Mouse (Mus musculus) cerebellum, adult 9-11 months (tissue): ENCODE data around the gene Dnajb2.

Source experiments
- DNase-seq: peaks from one replicate; pipeline ENCODE4 v3.0.0; 2022

Gene Dnajb2

DNA sequence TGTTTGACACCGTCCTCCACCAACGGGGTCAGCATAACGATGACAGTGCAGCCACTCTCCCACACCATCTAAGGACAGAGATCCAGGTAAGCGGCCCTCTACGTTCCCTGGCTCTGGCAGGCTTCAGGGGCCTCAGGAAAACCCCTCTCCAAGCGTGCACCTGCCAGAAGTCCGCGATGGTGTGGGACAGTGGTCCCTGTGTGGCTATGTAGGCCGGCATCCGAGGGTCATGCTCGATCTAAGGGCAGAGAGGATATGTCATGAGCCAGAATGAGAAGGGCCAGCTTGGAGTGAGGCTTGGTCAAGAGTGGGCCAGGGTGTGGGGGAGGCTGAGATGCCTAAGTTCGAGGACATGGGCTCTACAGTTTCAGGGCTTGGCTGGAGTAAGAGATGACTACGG is 16.1 kb downstream of the Dnajb2 start:
- peak; percentile 58 for DNase-seq

DNA sequence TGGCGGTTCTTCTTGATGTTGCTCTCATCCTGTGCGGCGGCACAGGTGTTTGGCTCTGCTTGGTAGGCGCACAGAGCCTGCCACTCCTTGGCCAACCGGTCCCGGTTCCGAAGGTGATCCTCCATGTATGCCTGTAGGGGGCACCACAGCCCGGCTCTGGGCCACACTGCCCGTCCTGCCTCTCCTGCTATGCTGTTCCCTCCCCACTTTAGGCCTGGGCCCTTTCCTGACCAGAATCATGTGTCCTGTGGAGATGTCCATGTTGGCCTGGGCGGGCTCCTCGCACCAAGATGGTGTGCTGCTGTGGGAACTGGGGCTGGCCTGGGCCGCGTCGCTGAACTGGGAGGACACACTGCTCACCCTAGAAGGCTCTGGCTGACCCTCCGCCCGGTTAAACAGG is 16.8 kb downstream of the Dnajb2 start:
- DNase-seq = peak; percentile 65

DNA sequence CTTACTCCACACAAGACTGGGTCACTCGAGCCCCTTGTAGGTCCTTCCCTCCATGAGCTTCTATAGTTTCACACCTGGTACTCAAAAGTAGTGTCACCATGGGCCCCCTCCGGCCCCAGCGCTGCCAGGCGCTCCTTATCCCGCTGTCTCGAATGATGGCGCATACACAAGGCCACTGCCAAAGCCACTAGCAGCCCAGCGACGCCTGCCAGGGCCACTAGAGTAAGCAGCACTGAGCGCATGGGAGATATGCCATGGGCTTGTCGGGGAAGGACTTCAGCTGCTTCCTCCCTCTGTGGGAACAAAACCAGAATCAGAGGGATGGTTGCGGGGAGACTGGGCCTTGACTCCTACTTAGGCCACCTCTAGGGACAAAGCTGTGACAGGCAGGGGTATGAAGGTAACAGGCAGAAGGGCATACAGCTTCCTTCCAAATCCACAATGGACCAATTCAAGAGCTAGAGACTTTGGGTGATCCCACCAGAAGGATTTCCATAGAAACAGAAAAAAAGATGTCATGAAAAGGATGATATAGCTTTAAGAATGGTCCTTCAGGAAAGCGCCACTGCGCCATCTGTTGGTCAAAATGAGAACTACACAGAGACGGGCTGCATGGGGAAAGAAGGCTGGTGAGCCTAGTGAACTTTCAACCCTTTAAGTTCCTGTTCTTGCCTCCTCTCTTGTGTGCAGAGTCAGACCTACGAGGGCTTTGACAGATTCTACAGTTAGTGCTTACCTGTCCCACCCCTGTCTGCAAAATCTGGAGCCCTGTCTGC is 17.8 kb downstream of the Dnajb2 start:
- peak; percentile 82 for DNase-seq

DNA sequence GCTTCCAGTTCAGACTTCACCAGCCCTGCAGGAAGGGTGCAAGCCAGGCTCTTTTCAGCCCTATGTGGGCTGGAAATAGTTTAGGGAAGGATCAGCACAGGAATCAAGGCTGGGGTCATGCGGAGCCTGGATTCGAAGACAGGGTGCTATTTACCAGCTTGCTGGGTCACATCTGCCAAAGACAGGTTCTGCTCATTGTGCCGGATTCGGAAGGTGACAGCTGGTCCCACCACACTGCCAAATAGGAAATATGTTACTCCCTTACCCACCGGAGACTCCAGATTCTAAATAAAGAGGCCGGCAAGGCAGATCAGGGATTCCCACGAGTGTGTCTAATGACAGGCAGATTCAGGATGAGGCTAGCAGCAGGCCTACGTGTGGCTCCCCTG is 18.4 kb downstream of the Dnajb2 start:
- peak; percentile 65 for DNase-seq

DNA sequence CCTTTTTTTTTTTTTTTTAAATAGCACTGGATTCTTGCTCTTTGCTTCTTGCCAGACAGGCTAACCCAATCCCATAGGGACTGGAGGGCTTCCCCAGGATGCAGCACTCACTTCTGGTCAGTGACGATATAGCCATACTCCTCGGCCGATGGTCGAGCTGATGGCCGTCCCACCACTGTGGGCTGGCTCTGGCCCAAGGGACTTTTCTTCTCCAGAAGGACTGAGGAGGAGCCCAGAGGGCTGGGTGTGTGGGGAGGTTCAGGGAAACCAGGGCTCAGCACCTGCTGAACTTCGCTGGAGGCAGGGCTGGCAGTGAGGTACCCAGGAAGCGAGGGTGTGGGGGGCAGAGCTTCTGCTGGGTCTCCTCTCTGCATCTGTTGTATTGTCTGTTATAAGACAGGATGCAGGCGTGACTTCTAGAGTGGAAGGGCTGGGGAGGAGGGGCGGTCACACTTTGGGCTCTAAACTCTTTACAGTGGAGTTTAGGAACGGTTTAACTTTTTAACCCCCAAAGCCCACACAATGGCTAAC is 19.4 kb downstream of the Dnajb2 start:
- DNase-seq = peak; percentile 46

DNA sequence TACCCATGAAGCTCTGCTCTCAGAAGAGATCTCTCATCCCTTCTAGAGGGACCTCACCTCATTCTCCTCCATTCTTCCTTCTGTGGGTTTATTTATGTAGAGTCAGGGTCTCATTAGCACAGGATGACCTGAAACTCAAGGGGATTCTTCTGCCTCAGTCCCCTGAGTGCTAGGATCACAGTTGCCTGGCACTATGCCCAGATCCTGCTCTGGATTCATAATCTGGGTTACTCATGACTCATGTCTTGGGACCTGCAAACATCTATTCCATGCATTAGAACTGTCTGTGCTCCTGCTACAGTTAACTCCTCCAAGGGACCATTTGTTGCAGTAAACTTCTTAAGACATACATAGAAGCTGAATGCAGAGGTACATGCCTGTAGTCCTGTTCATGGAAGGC is 25.1 kb downstream of the Dnajb2 start:
- DNase-seq = peak; percentile 18

DNA sequence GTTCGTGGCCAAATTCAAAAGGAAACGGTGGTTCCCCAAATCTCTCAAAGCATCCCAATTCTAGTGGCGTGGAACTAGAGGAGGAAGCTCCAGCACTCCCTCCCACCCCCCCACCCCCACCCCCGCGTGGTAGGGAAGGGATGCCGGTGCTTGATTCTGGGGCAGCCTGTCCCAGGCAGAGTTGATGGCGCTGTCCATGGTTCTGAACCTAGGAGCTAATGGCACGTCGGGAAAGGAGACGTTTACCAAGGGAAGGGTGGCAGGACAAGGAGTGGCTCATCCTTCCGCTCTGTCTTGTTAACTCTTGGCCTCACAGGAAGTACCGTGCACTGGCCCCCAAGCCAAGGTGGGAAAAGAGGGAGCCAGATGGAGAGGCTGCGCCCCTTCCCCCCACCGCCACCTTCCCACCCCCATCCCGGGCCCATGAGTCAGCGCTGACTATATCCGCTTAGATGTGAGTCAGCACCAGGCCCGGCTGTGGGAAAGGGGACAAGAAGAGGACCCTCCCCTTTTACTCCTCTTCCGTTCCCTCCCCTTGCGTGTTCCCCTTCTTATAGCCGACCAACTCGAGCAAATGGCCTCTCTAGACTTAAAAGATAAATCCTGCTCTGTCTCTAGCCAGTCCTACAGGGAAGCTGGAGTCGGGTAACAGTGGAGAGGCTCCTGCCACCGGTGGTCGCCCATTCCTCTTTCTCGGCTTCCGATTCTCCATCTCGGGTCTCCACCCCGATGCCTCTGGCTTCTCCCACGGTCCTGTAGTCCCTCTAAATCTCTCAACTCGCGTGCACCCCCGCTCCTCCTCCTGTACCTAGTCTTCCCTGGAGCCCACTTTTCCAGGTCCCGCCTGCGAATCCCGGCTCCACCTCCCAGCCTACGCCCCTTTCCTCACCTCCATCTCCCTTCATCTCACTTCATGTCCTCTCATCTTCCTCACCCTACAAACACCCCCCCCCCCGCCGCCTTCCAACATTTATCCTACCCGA is 27.1 kb downstream of the Dnajb2 start:
- peak; percentile 71 for DNase-seq

DNA sequence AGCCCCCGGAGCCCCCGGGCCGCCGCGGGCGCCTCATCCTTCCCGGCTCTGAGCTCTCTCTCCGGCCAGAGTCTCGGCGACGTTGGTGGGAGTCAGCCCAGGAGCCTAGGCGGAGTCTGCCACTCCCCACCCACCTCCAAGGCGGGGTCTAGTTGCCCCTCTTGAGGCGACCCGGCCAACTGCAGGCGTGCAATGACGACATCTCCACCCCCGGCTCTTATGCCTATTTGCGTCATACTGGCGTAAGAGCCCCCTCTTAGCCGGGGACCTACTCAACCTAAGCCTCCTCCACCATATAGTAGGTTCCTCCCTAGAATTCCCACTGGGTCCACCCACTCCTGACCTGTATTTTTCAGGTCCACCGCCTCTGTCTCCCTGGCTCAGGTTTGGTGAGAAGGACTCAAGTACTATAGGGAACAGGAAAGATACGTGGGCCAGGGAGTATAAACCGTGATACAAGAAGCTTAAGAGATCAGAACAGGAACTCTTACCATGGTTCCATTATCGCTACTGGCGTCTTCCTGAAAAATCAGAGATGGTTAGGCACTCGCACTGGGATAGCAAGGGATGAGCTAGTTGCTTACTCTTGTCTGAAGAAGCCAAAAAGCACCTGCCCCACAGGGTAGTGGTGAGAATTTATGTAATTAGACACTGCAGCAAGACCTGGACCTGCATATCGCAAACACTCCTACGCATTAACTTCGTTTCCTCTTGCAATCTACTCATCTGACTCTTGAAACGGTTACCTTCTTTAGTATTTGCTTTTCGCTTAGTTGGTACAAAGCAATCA is 28.1 kb downstream of the Dnajb2 start, which contains the start of gene Ptprn:
TSS of gene Ptprn (minus strand) at position 412 of the 790 bp plus-strand sequence.
- peak; percentile 90 for DNase-seq

DNA sequence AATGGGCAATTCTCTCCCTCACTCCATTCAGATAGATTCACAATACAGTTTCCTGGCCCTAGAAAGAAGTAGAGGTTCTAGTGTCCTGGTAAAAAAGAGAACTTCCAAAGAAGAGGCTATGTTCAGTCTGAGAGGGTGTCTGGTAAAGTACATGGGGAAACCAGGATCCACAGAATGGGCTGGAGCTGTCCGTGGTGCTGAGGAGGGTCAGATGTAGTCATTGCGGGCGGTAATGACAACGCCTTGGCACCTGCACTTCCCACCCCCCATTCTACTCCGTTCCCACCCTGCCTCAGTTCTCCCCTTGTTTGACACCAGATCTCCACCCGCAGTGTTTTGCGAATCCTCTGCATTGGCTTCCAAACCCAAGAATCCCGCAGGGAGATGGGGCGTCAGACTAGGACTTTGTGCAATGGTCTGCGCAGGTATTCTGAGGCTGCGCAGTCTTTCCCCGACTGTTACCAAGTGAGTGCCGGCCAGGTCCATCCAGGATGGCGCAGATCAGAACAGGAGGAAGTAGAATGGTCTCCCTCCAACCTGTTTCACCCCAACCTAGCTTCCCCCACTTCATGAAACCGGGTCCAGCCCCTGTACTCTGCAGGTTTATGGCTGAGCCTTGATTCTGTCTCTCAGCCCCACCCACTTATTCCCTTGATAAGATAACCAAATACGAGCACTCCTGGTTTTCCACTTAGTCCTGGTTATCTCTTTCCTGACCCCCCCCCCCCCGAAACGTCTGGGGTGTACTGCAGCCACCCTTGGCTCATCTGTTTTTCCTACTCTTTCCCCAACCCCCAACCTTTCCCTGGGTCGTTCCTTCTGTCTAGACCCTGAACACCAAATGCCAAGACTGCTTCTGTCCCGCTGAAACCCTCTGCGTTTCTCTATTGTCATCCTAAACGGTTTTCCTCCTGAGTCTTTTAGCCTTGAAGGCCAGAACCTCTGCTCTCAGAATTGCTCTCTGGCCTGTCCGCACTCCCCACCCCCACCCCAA is 41.3 kb downstream of the Dnajb2 start:
- peak; percentile 48 for DNase-seq

DNA sequence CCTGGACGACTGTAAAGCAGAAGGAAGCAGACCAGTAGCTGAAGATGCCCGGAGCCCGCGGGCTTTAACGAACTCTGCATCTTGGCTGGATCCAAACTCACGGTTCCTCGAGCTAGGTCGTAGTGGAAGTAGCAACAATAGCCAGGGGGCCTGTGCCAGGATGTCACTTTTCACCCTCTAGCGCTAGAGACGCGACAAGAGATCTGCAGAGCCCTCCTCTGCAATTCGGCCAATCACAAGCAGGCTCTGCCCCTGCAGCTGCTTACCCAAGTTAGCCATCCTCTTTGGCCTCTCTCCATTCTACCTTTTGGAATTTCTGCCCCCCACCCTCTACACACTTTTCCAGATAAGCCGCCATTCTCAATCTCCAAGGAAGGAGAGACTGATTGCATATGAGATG is 42.0 kb downstream of the Dnajb2 start, which contains the start of gene Resp18:
TSS of gene Resp18 (minus strand) at position 188 of the 400 bp plus-strand sequence.
- DNase-seq = peak; percentile 56

DNA sequence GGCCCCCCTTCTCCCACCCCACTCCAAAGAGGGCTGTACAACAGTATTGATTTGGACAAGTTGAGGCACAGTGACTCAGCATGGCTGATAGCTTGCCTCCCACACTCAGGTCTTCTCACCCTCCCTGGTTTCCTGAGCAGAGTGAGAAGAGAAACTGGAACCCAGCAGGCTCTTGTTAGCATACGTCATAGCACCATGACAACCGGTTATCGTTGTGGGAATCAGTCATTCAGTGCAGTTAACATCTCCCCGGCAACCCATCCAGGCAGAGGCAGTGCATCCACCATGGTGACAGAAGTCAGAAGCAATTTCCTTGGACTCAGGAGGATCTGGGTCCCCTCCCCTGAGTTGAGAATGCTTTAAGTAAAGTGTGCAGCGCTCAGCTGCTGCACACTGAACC is 46.8 kb downstream of the Dnajb2 start:
- DNase-seq = no peak

DNA sequence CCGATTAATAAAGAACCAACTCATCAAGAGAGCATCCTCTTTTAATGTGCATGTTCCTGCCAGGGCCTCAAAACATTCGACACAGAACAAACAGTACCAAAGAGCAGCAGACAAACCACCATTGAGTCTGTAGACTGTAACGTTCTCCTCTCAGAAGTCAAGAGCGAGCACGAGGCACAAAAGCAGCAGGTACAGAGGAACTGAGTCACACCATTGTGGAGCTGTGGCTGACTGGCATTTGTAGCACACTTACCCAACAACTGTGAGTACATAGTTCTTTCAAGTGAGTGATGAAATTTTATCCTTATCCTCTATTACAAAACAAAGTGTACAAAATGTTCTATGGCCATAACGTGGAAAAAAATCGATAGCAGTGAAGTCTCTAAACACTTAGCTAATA is 48.7 kb downstream of the Dnajb2 start:
- DNase-seq = no peak

DNA sequence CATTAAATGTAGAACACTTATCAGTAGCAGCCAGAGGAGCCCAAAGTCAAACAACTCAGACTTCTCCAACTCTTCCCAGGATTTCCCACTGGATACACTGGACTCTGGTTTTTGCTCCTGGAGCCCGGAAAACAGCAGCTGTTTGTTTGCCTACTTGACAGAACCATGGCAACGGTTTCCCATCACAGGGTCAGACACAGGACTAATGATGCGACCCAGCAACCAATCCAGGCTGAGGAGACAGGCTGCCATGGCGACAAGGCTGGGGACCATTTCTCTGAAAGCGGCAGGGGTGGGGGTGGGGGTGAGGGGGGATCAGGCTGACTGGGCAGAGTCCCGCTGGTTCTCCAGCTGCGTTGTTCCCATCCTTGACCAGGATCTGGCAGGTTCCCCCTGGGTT is 53.2 kb downstream of the Dnajb2 start:
- no peak for DNase-seq

DNA sequence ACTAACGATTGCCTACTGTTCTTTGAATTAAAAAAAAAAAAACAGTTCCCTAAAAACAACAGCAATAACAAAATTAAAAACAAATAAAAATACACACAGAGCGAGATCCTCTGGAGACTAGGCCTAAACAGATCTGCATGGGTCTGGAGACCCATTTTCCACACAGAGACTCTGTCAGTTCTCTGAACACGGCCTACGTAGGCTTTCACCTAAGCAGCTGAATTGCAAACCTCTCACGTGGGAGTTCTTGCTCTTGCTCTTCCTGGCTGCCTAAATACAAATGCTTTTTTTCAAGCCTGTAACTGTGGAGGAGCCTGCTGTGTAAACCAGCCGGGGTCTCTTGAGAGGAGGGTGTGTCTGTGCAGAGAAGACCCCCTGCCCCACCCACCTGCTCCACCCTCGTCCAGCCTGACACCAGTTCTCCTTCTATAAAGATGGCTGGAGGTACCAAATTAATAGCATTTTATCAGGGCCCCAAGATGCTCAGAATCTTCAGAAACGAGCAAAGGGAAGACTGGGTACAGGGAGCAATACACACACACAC is 53.8 kb downstream of the Dnajb2 start:
- no peak for DNase-seq

DNA sequence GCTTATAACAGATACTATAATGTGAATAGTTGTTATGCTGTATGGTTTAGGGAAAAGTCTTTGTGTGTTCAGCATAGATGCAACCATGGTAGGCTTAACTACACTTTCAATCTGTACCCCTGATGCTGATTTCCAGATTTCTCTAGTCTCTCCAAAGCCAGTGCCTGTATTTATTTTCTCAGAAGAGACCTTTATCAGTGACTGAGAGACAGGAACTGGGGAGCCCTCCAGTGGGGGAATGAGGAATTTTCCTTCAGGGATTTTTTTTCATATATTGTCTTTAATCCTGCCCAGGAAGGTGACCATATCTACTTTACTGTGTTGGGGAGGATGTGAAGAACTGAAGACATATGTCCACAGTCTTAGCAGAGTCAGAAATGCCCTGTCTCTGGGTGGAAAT is 54.4 kb downstream of the Dnajb2 start:
- peak; percentile 54 for DNase-seq

DNA sequence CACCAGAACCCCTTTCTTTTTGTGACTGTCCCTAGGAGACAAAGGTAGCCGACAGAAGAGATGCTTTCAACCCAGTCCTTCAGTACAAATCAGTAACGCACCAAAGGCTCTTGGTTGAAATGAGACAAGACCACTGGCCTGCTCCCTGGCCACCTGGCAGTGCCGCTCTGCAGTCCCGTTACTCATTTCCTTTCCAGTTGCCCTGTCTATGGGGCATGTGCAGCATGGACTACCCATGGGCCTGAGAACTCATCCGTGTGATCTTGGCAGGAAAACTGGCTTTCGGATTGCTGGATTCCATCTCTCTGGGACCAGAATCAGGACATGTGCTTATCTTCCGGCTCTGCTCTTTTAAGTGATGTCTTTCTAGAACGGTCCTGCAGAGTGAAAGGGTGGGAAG is 55.1 kb downstream of the Dnajb2 start:
- DNase-seq = no peak

DNA sequence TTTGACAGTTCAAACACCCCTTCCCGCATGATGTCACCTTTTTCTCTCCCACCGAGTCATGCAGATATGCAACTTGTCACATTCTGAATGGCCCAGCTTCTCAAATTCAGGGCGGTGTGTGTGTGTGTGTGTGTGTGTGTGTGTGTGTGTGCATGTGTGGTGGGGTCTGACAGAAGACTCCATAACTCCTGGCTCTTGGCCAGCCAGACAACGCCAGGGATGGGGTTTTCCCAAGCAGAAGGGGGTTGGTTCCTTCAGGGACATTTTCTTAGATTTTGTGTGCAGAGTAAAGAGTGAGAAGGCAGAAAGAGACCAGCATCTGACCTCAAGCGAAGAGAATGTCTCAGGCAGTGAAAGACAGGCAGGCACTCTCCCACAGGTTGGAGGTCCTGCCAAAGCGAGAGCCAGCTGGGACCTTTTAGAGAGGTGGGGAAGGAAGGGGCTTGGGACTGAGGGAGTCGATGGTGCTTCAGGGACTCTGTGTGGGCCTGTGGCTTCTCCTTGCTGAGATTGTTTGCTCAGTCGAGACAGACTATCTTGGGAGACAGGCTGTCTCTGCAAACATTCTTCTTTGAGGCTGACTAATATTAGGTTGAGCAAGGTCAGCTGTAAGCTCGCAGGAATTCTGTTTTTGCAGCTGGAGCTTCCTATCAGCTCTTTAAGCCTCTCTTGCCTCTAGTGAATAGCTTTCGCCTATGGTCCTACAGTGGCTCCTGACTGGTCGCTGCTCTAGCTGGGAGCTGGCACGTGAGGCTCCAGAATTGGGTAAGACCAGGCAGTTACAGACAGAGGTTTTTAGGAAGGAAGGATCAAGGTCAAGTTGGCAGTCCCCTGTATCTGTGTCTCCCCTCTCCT is 56.5 kb downstream of the Dnajb2 start:
- DNase-seq = no peak

DNA sequence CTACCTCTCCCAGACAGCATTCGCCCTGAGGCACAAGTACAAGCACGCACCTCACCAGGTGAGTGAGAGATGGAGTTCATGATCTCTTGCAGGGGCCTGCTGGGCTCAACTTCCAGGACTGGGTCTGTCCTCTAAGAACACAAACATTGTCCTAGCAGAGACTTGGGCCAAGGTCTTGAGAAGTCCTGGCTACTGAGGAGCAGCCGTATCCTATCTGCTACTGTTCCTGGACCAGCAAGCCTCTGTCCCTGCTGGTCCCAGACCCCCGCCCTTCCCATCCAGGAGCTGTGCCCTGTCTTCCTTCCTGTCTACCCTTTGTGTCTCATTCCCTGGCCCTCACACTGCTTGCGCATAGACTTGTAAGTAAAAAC is 57.1 kb downstream of the Dnajb2 start:
- no peak for DNase-seq

DNA sequence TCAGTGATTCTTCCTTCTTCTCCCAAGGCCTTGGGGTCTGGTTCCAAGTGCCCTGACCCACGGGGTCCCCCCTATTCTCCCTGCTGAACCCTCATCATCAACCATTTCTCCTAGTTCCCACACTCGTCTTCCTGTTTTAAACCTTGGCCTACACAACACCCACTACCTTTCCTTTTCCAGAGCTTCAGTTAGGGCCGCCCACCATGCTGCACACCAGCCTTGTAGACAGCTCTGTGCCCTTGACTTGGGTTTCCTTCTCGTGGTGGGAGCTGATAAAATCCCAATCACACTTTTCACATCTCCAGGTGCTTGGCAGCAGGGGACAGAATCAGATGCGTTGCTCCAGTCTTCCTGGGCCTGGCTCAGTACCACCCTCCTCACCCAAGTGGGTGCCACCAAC is 58.1 kb downstream of the Dnajb2 start:
- DNase-seq = no peak
